Mouse (Mus musculus): ENCODE measurements around the gene Entpd7. TPM values are rescaled to one million over a fixed set of nuclear protein-coding genes. Genes with fewer than 3 reads are reported as not detected.

Gene Entpd7
- total and polyA plus RNA-seq, 2 experiments from 2014 or later: 2.1 to 3.2 TPM

DNA sequence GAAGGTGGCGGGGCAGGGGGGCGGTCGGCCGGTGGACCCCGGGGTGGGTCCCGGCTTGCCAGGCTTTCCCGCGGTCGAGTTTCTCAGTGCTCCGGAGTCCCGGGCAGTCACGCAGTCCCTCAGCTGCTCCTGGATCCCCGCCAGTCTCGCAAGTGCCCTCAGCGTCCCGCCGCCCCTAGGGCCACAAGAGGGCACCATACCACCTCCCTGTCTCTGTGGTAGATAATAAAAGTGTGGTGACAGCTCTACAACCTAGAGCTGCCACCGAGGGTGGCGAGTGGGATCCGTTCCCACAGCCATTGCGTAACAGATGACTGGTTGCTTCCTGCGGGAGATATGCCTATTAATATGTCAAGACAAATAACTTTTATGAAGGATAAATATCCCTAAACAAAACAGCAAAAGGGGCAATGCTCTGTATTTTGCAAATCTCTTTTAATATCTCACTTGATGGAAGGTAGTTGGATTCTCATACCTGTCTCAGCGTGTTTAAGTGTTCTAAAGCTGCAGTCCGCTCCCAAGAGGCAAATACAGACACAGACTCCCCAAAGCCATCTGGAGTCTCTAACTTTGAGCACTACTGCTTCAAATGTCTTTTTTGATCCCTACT lies 63.9 kb downstream of the Entpd7 start:
- TF ChIP-seq EP300 (IDR thresholded peaks at IDR 0.05; ENCODE audit: low read depth): no peak
- peak; percentile 81 for TF ChIP-seq CTCF (IDR thresholded peaks at IDR 0.05; ENCODE audit: low read depth)
- ATAC-seq (ENCODE audit: insufficient read depth, low read depth): peak; percentile 87
- WGBS: 1% methylated on average over 24 of the region's 24 CpGs

DNA sequence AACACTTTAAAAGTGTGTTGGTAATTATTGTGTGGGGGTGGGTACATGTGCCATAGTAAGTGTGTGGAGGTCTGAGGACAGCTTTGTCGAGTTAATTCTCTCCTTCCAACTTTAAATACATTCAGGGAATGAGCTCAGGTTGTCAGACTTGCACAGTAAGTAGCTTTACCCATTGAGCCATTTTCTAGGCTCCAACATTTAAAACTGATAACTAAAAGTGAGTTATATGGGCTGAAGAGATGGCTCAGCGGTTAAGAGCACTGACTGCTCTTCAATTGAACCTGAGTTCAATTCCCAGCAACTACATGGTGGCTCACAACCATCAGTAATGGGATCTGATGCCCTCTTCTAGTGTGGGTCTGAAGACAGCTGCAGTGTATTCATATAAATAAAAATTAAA lies 64.8 kb downstream of the Entpd7 start:
- H3K36me3 ChIP-seq (replicated peaks; ENCODE audit: control insufficient read depth, insufficient read depth, low read length): peaks cover 17% of the 10 kb centered on the region
- no peaks in the 10 kb centered on the region for H3K9me3 ChIP-seq (replicated peaks; ENCODE audit: control insufficient read depth, low read length)
- no peak overlapping the region for H3K4me3 ChIP-seq (ENCODE audit: low read depth, low read length)
- ATAC-seq (ENCODE audit: insufficient read depth, low read depth) (no peak), DNase-seq (ENCODE audit: low spot score) (no peak)
- no peaks in the 10 kb centered on the region for H3K27me3 ChIP-seq (ENCODE audit: control insufficient read depth, insufficient read depth, low read length)
- no peak overlapping the region for H3K9ac ChIP-seq (replicated peaks; ENCODE audit: low read depth, low read length)
- 75% methylated on average over 2 of the region's 2 CpGs for WGBS
- peaks cover 5% of the 10 kb centered on the region; the same call in 1 of the 2 replicates for H3K4me1 ChIP-seq (ENCODE audit: control insufficient read depth, insufficient read depth)
- no peak for TF ChIP-seq CTCF (IDR thresholded peaks at IDR 0.05; ENCODE audit: low read depth)
- TF ChIP-seq EP300 (IDR thresholded peaks at IDR 0.05; ENCODE audit: low read depth): no peak
- no peak overlapping the region for H3K27ac ChIP-seq (ENCODE audit: low read depth)
- H3K4me2 ChIP-seq (ENCODE audit: low read depth, low read length): no peak overlapping the region

More for the DNA sequence above, 63.9 kb downstream of the Entpd7 start:
- DNase-seq (ENCODE audit: low spot score): peak; percentile 63
- Histone ChIP-seq H3K27ac (ENCODE audit: low read depth) (peak overlapping the region; percentile 96), H3K4me2 (ENCODE audit: low read depth, low read length) (peak overlapping the region; percentile 60), H3K36me3 (replicated peaks; ENCODE audit: control insufficient read depth, insufficient read depth, low read length) (peaks cover 26% of the 10 kb centered on the region), H3K9ac (replicated peaks; ENCODE audit: low read depth, low read length) (peak overlapping the region; percentile 58), H3K27me3 (ENCODE audit: control insufficient read depth, insufficient read depth, low read length) (no peaks in the 10 kb centered on the region), H3K4me1 (ENCODE audit: control insufficient read depth, insufficient read depth) (peaks cover 5% of the 10 kb centered on the region; the same call in 1 of the 2 replicates), H3K9me3 (replicated peaks; ENCODE audit: control insufficient read depth, low read length) (no peaks in the 10 kb centered on the region), H3K4me3 (ENCODE audit: low read depth, low read length) (peak overlapping the region; percentile 64)

DNA sequence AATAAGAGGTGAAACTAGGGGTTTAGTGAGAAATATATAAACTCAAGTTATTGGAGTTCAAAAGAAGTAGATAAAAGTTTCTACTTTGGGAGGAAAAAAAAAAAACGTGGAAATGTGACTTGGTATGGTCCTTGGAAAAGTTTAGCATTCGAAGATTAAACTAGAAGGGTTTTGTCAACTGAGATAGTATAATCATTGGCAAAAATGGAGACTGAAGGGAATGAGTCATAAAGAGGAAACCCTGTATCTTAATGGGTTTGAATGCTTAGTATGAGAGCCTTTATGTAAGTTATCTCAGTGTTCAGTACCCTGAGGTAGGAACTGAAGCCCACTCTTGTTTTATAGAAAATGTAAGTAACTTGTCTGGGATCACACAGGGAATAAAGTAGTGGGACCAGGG lies 65.4 kb downstream of the Entpd7 start:
- no peak overlapping the region for H3K27ac ChIP-seq (ENCODE audit: low read depth)

DNA sequence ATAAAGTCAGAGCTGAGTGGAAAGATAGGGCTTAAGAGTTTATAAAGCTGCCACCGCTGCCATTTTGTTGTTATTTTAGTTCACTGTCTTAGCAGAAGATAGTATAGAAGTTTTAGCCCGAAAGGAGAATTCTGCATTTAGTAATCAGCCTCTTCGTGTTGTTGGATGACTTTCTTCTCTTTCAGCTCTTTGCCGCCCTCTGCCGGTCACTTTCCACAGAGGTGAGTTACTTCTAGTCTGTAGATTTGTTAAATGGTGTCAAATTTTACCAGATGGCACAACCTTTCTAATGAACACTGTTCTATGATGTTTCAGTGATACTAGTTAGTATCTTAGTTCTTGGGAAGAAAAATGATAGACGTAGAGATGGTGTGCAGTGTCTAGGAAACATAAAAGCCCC lies 71.0 kb downstream of the Entpd7 start:
- no peak overlapping the region for H3K4me2 ChIP-seq (ENCODE audit: low read depth, low read length)
- TF ChIP-seq CTCF (IDR thresholded peaks at IDR 0.05; ENCODE audit: low read depth) (peak; percentile 74), EP300 (IDR thresholded peaks at IDR 0.05; ENCODE audit: low read depth) (no peak)
- no peak overlapping the region for H3K4me3 ChIP-seq (ENCODE audit: low read depth, low read length)
- H3K27me3 ChIP-seq (ENCODE audit: control insufficient read depth, insufficient read depth, low read length): no peaks in the 10 kb centered on the region
- peak; percentile 48 for DNase-seq (ENCODE audit: low spot score)
- no peaks in the 10 kb centered on the region for H3K9me3 ChIP-seq (replicated peaks; ENCODE audit: control insufficient read depth, low read length)
- H3K27ac ChIP-seq (ENCODE audit: low read depth): no peak overlapping the region
- no peaks in the 10 kb centered on the region for H3K36me3 ChIP-seq (replicated peaks; ENCODE audit: control insufficient read depth, insufficient read depth, low read length)
- H3K9ac ChIP-seq (replicated peaks; ENCODE audit: low read depth, low read length): no peak overlapping the region
- WGBS: 17% methylated on average over 6 of the region's 6 CpGs
- ATAC-seq (ENCODE audit: insufficient read depth, low read depth): no peak
- no peaks in the 10 kb centered on the region for H3K4me1 ChIP-seq (ENCODE audit: control insufficient read depth, insufficient read depth)

More for the DNA sequence above, 65.4 kb downstream of the Entpd7 start:
- ATAC-seq (ENCODE audit: insufficient read depth, low read depth): no peak
- peaks cover 5% of the 10 kb centered on the region; the same call in 1 of the 2 replicates for H3K4me1 ChIP-seq (ENCODE audit: control insufficient read depth, insufficient read depth)
- H3K36me3 ChIP-seq (replicated peaks; ENCODE audit: control insufficient read depth, insufficient read depth, low read length): peaks cover 13% of the 10 kb centered on the region; the same call in 1 of the 2 replicates
- no peak overlapping the region for H3K4me3 ChIP-seq (ENCODE audit: low read depth, low read length)
- no peak overlapping the region for H3K9ac ChIP-seq (replicated peaks; ENCODE audit: low read depth, low read length)
- 61% methylated on average over 2 of the region's 2 CpGs for WGBS
- H3K27me3 ChIP-seq (ENCODE audit: control insufficient read depth, insufficient read depth, low read length): no peaks in the 10 kb centered on the region
- no peak overlapping the region for H3K4me2 ChIP-seq (ENCODE audit: low read depth, low read length)
- no peaks in the 10 kb centered on the region for H3K9me3 ChIP-seq (replicated peaks; ENCODE audit: control insufficient read depth, low read length)
- TF ChIP-seq EP300 (IDR thresholded peaks at IDR 0.05; ENCODE audit: low read depth) (no peak), CTCF (IDR thresholded peaks at IDR 0.05; ENCODE audit: low read depth) (no peak)
- no peak for DNase-seq (ENCODE audit: low spot score)

DNA sequence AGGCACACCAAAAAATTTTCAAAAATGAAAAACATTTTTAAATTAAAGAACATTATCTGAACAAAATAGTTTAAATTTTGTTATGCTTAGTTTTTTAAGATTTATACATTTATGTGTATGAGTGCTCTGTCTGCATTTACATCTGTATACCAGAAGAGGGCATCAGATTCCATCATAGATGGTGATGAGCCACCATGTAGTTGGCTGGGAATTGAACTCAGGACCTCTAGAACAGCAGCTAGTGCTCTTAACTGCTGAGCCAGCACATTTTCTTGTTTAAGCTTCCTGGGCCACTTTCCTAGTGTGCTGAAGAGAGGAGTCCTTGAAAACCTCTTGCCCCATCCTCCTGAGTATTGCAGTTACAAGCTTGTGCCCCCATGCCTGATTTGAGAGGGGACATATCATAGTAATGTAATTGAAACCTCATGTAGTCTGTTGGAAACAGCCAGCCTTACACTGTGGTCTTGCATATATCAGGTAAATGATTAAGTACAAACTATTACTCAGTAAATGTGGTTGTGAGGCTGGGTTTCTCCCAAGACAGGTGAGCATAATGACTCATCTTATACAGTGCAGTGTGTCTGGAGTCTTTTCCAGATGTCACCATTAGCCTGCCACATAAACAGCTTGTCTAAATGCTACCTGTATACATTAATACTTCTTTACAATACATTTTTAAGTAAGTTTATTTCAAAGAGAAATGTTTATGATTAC lies 72.2 kb downstream of the Entpd7 start:
- DNase-seq (ENCODE audit: low spot score): no peak
- no peak overlapping the region for H3K4me2 ChIP-seq (ENCODE audit: low read depth, low read length)
- no peaks in the 10 kb centered on the region for H3K27me3 ChIP-seq (ENCODE audit: control insufficient read depth, insufficient read depth, low read length)
- no peak overlapping the region for H3K27ac ChIP-seq (ENCODE audit: low read depth)
- no peak for ATAC-seq (ENCODE audit: insufficient read depth, low read depth)
- no peak overlapping the region for H3K9ac ChIP-seq (replicated peaks; ENCODE audit: low read depth, low read length)
- no peaks in the 10 kb centered on the region for H3K9me3 ChIP-seq (replicated peaks; ENCODE audit: control insufficient read depth, low read length)
- no peaks in the 10 kb centered on the region for H3K36me3 ChIP-seq (replicated peaks; ENCODE audit: control insufficient read depth, insufficient read depth, low read length)
- TF ChIP-seq CTCF (IDR thresholded peaks at IDR 0.05; ENCODE audit: low read depth) (no peak), EP300 (IDR thresholded peaks at IDR 0.05; ENCODE audit: low read depth) (no peak)
- no peaks in the 10 kb centered on the region for H3K4me1 ChIP-seq (ENCODE audit: control insufficient read depth, insufficient read depth)
- H3K4me3 ChIP-seq (ENCODE audit: low read depth, low read length): no peak overlapping the region

Measured in heart, postnatal 0 days (tissue).